Mouse (Mus musculus): Measurements from ENCODE around the gene Iqgap3.

Iqgap3 gene

DNA sequence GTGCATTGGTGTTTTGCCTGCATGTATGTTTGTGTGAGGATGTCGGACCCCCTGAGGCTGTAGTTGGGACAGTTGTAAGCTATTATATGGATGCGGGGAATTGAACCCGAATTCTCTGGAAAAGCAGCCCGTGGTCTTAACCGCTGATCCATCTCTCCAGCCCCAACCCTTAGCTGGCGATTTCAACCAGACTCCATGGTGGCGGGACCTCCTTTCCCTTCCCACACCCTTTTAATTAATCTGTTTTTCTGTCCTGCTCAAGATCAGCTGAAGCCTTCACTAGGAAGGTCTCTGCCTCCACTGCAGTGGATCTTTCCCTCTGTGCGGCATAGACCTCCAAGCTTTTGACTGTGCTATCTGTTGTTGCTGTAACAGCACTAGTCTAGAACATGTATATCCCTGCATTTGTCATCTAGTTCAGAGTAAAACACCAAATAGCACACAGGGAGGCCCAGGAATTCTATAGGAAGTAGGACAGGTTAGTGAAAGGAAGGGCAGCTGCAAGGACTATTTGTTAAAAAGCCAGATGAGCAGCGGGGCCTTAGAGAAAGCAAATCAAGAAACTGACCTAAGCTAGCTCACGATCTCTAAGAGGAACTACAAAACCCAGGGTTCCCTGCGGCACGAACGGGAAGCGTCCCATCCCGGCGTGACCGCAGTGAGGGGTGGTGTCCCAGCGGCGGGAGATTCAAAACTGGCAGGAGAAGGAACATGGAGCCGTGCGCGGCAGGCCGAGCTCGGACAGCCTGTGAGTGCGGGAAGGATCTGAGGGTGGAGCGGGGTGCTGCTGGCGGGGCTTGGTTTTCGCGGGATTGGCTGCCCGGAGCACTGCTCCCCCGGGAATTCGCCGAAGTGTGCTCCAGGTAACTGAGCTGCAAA lies at the start of gene Iqgap3:
TSS of gene Iqgap3 (plus strand) at position 627 of the 879 bp plus-strand sequence.
- in situ Hi-C loops (cut with MboI; ENCODE audit: low sequenced_read_pairs) = no loop called here

DNA sequence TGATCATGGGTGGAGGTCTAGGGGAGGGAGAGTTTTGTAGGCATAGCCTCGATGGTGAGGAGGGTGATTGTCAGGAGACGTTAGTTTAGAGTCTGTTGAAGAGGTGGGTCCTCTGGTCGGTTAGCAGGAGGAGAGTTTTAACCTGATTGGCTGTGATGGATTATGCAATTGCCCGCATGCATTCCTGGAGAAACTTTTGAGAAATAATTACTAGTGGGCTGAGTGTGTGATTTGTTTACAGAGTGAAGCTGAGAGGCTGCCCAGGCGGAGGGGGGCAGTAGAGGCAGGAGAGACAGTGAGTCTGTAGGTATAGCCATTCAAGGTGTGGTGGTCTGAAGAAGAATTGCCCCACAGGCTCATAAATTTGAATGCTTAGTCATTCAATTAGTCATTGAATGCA lies 48.3 kb upstream of the Iqgap3 start:
- in situ Hi-C loops (cut with MboI; ENCODE audit: low sequenced_read_pairs) = no loop called here

DNA sequence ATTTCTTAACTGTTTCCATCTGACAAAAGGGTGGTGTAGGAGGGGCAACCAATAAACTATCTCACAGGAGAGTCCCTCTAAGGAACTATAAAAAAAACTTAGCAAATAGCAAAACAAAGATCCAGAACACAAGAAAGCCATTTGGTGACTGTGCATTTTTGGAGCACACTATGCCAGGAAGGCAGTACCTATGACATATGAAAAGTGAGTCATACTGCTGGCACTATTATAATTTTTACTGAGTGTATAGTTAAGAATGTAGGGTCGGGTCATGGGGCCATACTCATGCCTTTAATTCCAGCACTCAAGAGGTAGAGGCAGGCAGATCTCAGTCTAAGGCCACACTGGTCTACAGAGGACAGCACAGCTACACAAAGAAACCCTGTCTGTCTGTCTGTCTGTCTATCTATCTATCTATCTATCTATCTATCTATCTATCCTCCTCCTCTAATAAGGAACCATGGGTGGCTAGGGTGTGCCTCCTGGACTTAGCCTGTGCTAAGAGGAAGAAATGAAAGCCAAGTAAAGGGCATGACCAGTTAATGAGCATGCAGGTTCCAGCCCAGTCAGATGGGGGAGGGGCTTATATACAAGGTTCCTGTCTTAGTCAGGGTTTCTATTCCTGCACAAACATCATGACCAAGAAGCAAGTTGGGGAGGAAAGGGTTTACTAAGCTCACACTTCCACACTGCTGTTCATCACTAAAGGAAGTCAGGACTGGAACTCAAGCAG lies 46.0 kb upstream of the Iqgap3 start:
- in situ Hi-C loops (cut with MboI; ENCODE audit: low sequenced_read_pairs) = no loop called here

DNA sequence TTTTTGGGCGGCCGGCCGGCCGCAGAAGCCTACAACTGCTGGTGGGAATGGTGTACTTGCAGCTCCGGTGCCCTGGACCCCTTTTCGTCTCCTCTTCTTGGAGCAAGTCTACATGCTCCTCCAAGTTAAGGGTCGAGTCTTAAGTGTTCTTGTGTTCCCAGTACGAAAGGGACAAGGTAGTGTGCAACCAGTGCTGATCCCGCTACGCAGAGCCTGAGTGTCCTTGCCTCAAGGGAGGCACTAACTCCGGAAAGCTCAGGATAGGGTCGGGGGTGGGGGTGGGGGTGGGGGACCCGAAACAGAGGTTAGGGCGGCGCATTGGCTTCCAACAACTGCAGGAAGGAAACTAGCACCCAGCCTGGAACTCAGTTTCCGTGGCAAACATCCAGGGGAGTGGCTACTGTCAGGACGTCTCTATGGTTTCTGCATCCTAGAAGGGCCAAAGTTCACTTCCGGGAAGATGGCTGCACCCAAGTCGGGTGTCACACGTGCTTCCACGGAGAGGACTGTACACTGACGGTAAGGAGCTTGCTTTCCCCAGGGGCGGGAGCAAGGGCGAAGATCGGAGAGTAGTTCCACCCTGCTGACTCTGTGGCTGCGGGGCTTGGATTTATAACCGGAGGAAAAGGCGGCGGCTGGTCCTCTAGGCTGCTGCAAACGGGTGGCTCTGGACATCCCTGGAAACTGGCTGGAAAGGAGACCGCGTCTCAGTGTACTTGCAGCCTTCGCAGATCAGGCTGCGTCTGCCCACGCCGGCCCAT lies 38.9 kb upstream of the Iqgap3 start, which contains the start of gene Gpatch4:
TSS of gene Gpatch4 (plus strand) at position 448 of the 761 bp plus-strand sequence.
- in situ Hi-C loops (cut with MboI; ENCODE audit: low sequenced_read_pairs) = no loop called here

DNA sequence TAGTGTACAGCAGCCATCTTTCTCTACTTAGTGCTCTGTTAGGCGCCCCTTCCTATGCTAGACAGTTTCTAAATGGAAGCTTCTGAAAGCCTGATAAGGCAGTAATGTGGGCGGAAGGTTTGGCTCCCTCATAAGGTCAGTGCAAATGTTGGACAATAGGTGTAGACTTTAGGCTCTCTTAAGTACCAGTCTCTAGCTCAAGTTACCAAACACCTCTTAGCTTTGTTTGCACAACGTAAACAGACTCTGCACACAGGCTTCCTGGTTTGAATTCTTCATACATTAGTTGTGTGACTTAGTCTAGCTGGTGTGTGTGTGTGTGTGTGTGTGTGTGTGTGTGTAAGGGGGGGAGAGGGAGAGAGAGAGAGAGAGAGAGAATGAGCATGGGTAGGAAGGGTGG lies 32.2 kb upstream of the Iqgap3 start:
- in situ Hi-C loops (cut with MboI; ENCODE audit: low sequenced_read_pairs) = no loop called here

DNA sequence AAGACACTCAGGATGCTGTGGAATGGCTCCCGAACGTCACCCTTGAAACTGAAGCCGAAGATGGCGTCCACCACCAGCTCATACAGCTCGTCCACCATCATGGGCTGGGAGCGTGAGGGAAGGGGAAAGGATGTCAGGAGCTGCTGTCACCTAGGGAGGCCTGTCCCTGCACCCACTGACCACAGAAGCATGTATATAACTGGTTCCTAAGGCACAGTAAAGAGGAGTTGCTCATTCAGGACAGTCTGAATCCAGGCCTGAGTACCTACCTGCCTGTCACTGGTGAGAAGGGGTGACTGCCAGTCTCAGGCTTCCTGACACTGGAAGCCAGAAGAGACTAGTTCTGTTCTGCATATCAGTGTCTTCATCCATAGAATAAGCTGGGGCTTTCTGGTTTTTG lies 24.7 kb upstream of the Iqgap3 start:
- in situ Hi-C loops (cut with MboI; ENCODE audit: low sequenced_read_pairs) = no loop called here

DNA sequence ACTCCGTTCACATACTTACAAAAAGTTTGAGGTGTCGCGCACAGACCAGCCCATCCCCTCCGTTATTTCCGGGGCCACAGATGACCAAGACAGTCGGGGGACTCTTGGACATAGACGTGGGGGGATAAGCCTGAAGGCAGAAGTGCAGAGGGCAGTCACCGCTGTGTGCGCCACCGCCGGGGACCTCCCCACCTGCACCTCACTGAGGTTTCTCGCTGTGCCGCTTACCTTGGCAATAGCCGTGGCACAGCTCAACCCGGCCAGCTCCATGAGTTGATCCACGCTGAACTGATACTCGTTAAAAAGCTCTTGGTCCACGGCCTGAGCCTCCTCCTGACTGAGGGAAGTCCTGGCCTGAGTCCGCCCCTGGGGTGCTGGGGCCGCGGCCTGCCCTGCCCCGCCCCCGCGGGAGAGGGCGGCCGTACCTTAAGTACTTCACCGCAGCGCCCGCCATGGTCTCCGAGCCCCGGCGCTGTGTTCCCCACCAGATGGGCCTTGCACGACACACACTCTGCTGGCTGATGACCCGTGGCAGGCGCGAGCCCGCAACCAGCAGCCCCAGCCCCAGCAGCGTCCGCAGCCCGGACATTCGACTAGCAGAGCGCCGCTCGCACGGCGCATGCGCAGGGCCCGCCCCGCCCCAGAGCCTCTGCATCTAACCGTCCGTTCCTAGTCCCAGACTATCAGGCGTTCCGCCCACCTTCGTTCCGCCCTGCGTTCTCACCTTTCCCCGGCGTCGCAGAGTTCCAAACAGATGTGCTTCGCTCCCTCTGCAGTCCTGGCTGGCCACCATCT lies 23.7 kb upstream of the Iqgap3 start, which contains the start of gene Naxe:
TSS of gene Naxe (minus strand) at position 594 of the 795 bp plus-strand sequence.
- in situ Hi-C loops (cut with MboI; ENCODE audit: low sequenced_read_pairs) = no loop called here

DNA sequence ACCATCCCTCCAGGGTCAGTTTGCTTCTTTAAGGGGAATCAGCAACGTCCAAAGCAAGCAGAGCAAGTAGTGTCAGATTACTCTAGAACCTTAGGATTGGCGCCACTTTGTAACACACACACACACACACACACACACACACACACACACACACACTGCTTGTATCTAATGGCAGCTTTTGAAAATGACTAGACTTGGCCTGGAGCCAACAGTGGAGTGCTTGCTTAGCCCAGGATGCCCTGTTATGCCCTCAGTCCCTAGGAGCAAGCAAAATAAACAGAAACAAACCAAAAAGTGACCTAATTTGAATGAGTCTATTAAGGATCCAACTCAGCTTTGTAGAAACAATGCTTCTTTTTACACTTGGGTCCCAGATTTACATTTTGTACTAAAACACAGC lies 13.4 kb upstream of the Iqgap3 start:
- in situ Hi-C loops (cut with MboI; ENCODE audit: low sequenced_read_pairs) = no loop called here

DNA sequence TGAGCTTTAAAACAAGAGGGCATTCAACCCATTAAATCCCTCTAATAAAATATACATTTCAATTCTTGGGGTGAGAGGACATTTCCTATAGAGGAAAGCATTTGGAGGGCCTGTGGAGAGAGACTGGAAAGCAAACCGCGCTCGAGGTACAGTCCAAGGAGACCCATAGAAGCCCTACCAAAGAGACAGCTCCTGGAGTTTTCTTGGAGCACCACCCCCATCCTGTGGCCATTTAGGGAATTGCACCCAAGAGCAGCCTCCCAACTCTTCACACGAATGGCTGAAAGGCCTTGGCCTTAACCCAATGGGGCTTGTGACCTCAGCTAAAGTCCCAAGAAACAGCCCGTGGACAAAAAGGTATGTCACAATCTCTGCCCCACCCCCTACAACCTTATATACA lies 10.0 kb upstream of the Iqgap3 start:
- in situ Hi-C loops (cut with MboI; ENCODE audit: low sequenced_read_pairs) = loop anchor here (10.0 kb wide), 1 partner anchor 57 kb away; no protein-coding TSS in a partner anchor

DNA sequence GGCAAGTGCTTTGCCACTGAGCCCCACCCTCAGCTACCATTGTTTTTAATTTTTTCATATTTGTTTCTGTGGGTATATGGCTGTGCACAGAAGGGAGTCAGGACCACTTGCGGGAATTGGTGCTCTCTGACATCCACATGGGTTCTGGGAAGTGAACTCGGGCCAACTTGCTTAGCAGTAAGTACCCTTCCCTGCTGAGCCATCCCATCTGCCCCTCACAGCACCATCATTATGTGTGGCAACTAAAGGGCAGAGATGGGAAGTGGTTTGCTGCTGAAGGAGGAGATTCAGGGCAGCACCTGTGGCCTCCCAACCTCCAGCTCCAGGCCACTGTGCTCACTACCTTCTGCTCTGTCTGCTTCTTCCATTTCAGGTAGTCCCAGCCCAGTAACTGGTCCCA lies 8.1 kb upstream of the Iqgap3 start:
- in situ Hi-C loops (cut with MboI; ENCODE audit: low sequenced_read_pairs) = loop anchor here (10.0 kb wide), 1 partner anchor 59 kb away; no protein-coding TSS in a partner anchor

DNA sequence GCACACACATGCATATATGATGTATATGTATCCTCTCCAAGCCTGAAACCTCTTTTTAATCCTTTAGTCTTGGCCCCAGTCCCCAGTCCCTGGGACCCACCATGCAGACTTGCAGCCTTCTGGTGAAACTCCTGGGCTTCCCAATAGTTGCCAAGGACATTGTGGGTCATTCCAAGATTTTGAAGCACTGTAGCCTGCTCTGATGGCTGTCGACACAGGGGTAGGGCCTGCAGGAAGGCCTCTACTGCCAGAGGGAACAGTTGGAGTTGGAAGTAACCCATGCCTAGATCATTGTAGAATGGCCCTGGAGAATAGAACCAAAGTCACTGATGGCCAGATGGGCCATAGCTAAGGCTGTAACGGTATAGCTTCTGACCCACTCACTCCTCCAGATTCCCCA lies 7.4 kb upstream of the Iqgap3 start:
- in situ Hi-C loops (cut with MboI; ENCODE audit: low sequenced_read_pairs) = loop anchor here (10.0 kb wide), 1 partner anchor 60 kb away; no protein-coding TSS in a partner anchor

DNA sequence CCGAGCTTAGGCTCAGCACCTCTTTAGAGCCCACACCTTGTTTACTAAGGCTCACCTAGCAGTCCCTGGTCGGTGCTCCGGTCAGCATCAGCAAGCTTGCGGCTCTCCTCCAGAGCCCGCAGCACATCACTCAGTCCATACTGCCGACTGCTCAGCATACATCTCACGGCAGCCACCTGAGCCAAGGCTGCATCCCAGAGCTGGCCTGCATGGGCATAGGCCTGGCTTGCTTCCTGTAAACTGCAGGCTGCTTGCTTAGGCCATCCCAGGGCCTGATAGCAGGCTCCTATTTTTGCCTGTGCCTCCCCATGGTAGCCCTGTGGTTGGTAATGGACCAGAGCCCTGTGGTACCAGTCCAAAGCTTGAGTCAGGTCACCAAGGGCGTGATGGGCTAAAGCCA lies 7.0 kb upstream of the Iqgap3 start:
- in situ Hi-C loops (cut with MboI; ENCODE audit: low sequenced_read_pairs) = loop anchor here (10.0 kb wide), 1 partner anchor 60 kb away; no protein-coding TSS in a partner anchor

DNA sequence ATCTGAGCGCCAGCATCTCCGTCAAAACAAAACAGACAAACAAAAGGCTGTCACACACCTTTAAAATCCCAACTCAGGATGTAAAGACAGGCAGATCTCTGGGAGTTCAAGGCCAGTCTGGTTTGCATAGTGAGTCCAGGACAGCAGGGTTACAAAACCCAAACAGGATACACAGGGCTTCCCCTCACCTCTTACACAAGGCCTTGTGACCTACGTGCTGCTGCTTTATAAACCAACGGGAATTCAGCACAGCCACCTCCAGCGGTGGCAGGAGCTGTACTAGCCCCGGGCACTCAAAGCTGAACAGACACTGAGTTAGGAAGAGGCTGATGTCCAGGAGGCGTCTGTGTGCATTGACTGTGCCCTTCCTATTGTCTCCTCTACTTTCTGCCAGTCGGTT lies 4.3 kb upstream of the Iqgap3 start:
- in situ Hi-C loops (cut with MboI; ENCODE audit: low sequenced_read_pairs) = loop anchor here (10.0 kb wide), 1 partner anchor 63 kb away; no protein-coding TSS in a partner anchor

DNA sequence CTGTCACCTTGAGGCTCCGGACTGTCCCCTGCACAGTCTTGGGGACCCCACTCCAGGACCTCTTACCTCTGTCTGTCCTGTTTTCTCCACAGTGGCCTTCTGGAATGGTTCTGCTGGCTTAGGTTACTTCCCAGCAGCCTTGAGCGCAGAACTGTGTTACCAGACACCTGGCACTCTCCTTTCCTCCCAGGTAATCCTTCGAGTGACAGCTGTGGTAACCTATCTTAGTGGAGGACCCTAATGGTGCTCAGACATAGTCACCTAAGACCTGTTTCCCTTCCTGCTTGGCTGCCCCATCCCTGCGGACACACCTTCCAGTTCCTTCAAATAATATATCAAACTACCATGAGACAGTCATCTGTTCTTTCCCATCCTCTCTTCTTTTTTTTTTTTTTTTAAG lies 3.6 kb upstream of the Iqgap3 start, which contains the start of gene Ttc24:
TSS of gene Ttc24 (minus strand) at position 101 of the 400 bp plus-strand sequence.
- in situ Hi-C loops (cut with MboI; ENCODE audit: low sequenced_read_pairs) = loop anchor here (10.0 kb wide), 1 partner anchor 63 kb away; no protein-coding TSS in a partner anchor

DNA sequence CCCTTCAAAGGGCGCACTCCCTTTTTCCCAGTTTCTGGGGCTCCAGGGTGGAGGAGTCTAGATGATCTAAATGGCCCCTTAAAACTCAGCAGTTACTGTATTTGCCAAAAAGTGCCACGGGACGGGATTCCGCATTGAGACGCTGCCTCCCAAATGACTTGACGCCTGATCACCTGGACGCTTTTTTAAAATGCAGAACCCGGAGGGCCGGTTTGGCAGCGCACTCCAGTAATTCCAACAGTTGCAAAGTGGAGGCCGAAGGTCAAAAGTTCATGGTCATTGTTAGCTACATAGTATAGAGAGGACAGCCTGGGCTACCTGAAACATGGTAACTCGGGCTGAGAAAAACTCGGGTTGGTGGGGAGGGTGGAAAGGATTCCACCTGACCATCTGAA lies 450 bp downstream of the Iqgap3 start:
- in situ Hi-C loops (cut with MboI; ENCODE audit: low sequenced_read_pairs) = no loop called here

DNA sequence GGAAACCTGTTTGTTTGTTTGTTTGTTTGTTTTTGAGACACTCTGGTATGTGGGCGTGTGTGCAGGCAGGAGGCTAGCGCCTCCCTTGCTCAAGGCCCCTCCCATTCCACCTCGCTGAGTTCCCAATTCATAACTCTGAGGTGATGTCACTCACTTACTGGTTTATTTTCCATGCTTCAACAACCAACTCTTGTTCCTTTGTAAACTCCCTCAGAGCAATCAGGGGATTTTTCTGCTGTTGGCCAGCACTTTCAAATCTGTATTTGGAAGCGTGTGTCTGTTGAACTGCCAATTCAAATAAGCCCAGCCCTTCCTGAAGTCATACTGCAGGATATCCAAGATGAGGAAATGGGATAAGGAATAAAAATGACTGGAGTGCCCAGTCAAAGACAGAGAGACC lies 892 bp downstream of the Iqgap3 start:
- in situ Hi-C loops (cut with MboI; ENCODE audit: low sequenced_read_pairs) = no loop called here

DNA sequence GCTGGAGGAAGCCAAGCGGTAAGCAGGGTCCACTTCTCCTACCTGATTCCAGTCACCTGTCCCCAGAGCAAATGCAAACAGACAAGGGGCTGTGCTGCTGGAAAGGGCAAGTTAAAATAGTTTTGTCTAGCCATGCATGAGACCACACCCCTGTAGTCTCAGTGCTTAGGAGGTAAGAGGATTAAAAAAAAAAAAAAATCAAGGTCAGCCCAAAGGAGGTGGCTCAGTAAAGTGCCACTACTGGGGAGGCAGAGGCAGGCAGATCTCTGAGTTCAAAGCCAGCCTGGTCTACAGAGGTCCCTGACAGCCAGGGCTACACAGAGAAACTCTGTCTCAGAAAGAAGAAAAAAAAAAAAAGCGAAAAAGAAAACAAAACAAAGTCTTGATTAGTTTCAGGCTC lies 2.2 kb downstream of the Iqgap3 start:
- in situ Hi-C loops (cut with MboI; ENCODE audit: low sequenced_read_pairs) = no loop called here

DNA sequence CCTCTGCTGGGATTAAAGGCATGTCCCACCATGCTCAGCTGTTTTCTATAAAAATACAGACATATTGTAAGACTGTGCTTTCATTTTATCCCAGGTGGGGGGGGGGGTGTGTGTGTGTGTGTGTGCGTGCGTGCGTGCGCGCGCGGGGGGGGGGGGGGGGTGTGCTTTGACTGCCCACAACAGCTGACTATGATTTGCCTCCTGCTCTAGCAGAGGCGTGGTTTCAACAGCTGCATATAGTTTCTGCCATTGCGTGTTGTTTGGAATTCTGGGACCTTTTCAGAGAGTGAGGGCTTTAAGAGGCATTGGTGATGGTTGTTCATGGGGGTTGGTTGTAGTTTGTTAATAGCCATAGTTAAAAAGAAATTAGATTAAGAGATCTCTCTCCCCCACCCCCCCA lies 3.7 kb downstream of the Iqgap3 start:
- in situ Hi-C loops (cut with MboI; ENCODE audit: low sequenced_read_pairs) = no loop called here

DNA sequence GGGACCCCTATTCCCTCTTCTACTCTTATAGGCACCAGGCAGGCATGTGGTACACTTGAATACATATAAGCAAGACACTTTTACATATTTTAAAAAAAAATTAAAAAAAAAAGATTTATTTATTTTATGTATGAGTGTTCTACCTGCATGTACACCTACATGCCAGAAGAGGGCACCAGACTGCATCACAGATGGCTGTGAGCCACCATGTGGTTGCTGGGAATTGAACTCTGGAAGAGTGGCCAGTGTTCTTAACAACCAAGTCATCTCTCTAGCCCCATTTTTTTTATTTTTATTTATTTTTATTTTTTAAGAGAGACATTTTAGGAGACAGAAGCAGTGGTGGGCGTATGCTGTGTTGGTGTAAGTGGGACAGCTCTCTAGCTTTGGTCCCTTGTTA lies 5.9 kb downstream of the Iqgap3 start:
- in situ Hi-C loops (cut with MboI; ENCODE audit: low sequenced_read_pairs) = no loop called here

DNA sequence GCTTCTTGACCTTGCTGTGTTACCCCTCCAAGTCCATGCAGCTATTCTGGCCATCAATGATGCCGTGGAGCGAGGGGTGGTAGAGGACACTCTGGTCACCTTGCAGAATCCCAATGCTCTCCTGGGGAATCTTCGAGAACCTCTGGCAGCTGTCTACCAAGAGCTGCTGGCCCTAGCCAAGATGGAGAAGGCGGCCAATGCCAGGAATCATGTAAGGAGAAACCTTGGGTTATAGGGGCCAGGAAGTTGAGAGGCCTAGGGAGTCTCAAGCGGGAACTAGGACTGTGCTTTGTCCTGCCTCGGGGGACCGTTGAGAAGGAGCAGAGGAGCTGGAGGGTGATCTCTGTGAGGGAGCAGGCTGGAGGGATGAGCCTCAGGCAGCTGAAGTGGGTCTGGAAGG lies 8.3 kb downstream of the Iqgap3 start:
- in situ Hi-C loops (cut with MboI; ENCODE audit: low sequenced_read_pairs) = no loop called here
